Mouse (Mus musculus) myocyte (in vitro differentiated cells): ENCODE results near the gene Lefty1. TPM values are rescaled to one million over a fixed set of nuclear protein-coding genes. Genes with fewer than 3 reads are reported as not detected.

Experiments
- H3K27me3 ChIP-seq: one replicate; pipeline ENCODE4 v1.6.1; 2011; ENCODE audit not compliant: control insufficient read depth, insufficient read depth, insufficient read length
- H3K36me3 ChIP-seq: one replicate; pipeline ENCODE4 v1.6.1; 2011; ENCODE audit not compliant: control insufficient read depth, insufficient read depth
- H3K4me2 ChIP-seq: one replicate; pipeline ENCODE4 v1.6.1; 2011; ENCODE audit warnings: low read depth, control low read depth
- H3K4me3 ChIP-seq: one replicate; pipeline ENCODE4 v1.5.1; 2011; ENCODE audit warnings: mild to moderate bottlenecking, control low read depth, moderate library complexity
- H3K79me2 ChIP-seq: one replicate; pipeline ENCODE4 v1.6.1; 2011; ENCODE audit not compliant: control insufficient read depth, insufficient read depth
- H3ac ChIP-seq: one replicate; pipeline ENCODE4 v1.6.1; 2011; ENCODE audit not compliant: control insufficient read depth, insufficient read length
- CEBPB ChIP-seq: IDR thresholded peaks from 2 replicates; pipeline ENCODE4 v1.6.1; 2011; ENCODE audit warnings: mild to moderate bottlenecking, moderate library complexity; ENCODE audit not compliant: poor library complexity, insufficient read depth, severe bottlenecking
- E2F4 ChIP-seq: IDR thresholded peaks from one replicate; pipeline ENCODE4 v1.6.1; 2011; ENCODE audit warnings: mild to moderate bottlenecking, control low read depth, moderate library complexity; ENCODE audit not compliant: insufficient read depth
- MAX ChIP-seq: IDR thresholded peaks from one replicate; pipeline ENCODE4 v1.6.1; 2011; ENCODE audit warnings: low read depth, mild to moderate bottlenecking, control low read depth
- MYOD1 ChIP-seq, 3 experiments: IDR thresholded peaks; one replicate each; pipeline ENCODE4 v1.6.1; 2011; ENCODE audit warnings: control low read depth in 2 of 3, low read depth in 2 of 3, mild to moderate bottlenecking in 2 of 3, moderate library complexity in 1 of 3; ENCODE audit not compliant: insufficient read length in 2 of 3, control insufficient read depth in 1 of 3
- MYOG ChIP-seq, 3 experiments: IDR thresholded peaks; one replicate each; pipeline ENCODE4 v1.6.1; 2011; ENCODE audit warnings: control low read depth in 2 of 3, low read depth in 2 of 3, mild to moderate bottlenecking in 2 of 3; ENCODE audit not compliant: insufficient read length in 2 of 3, control insufficient read depth in 1 of 3, insufficient read depth in 1 of 3
- POLR2A ChIP-seq: IDR thresholded peaks from one replicate; pipeline ENCODE4 v1.6.1; 2011; ENCODE audit warnings: low read depth, mild to moderate bottlenecking, control low read depth, moderate library complexity; ENCODE audit not compliant: insufficient read length
- POLR2AphosphoS2 ChIP-seq: IDR thresholded peaks from one replicate; pipeline ENCODE4 v1.6.1; 2011; ENCODE audit warnings: low read depth, control low read depth; ENCODE audit not compliant: insufficient read length
- REST ChIP-seq: IDR thresholded peaks from one replicate; pipeline ENCODE4 v1.6.1; 2011; ENCODE audit warnings: mild to moderate bottlenecking, control low read depth, moderate library complexity; ENCODE audit not compliant: insufficient read depth, insufficient read length
- SRF ChIP-seq: IDR thresholded peaks from one replicate; pipeline ENCODE4 v1.6.1; 2011; ENCODE audit warnings: low read depth; ENCODE audit not compliant: control insufficient read depth, insufficient read length
- TCF12 ChIP-seq: IDR thresholded peaks from one replicate; pipeline ENCODE4 v1.6.1; 2011; ENCODE audit warnings: mild to moderate bottlenecking, control low read depth; ENCODE audit not compliant: poor library complexity, insufficient read depth, severe bottlenecking
- TCF3 ChIP-seq: IDR thresholded peaks from one replicate; pipeline ENCODE4 v1.6.1; 2011; ENCODE audit warnings: low read depth, control low read depth; ENCODE audit not compliant: insufficient read length
- USF1 ChIP-seq: IDR thresholded peaks from one replicate; pipeline ENCODE4 v1.6.1; 2011; ENCODE audit warnings: low read depth, mild to moderate bottlenecking, control low read depth, moderate library complexity
- polyA plus RNA-seq: library from polyadenylated mRNA; unstranded; fragments of >200 nt; fragmentation: generic; extraction: Trizol; gene quantifications from one replicate; pipeline ENCODE4 v1.2.1, GENCODE M21; 2012; ENCODE audit warnings: missing spikeins

The Lefty1 gene
- polyA plus RNA-seq: 2.9 TPM

DNA sequence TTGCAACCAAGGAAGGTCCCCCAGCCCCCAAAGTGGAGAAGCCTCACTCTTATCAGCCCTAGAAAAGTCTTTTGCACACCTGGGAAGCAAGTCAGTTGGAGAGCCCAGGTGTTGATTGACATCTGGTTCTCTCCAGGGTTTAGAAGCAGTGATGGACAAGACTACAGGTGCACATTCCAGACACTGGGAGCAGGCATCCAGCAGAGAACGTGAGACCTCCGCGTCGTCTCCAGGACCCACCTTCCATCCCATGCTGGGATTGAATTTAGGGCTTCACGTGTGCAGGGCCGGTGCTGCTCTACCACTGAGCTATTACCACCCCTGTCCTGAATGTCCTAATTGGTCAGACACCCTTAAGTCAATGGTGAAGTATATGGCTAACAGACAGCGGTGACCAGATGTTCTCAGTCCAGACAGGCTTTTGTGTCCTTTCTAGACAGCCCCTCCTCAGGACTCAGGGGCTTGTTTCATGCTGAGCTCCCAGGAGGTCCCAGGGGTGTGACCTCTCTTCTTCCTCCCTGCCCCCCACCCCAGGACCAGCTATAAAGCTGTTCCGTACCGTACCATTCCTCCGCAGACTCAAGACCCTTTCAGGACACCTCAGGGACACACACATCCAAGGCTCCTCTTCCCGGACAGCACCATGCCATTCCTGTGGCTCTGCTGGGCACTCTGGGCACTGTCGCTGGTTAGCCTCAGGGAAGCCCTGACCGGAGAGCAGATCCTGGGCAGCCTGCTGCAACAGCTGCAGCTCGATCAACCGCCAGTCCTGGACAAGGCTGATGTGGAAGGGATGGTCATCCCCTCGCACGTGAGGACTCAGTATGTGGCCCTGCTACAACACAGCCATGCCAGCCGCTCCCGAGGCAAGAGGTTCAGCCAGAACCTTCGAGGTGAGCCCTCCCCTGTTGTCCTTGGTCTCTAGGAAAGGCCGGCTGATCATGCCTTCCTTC, at the start of gene Lefty1:
Lefty1 (plus strand) TSS at position 556 of the 953 bp plus-strand sequence.
- Histone ChIP-seq H3K27me3 (no peaks in the 10 kb centered on the region), H3K4me2 (no peak within 1 kb of the TSS), H3K4me3 (no peak within 1 kb of the TSS), H3K36me3 (no peaks in the 10 kb centered on the region), H3ac (no peak within 1 kb of the TSS), H3K79me2 (no peaks in the 10 kb centered on the region)
- no peak for TF ChIP-seq TCF12
- peak in 1 of 3 experiments; percentile 52 for TF ChIP-seq MYOD1 (IDR thresholded peaks at IDR 0.05; ENCODE audit: control insufficient read depth in 1 of 3, insufficient read length in 2 of 3, low read depth in 2 of 3)
- TF ChIP-seq POLR2A: no peak
- no peak for TF ChIP-seq POLR2AphosphoS2
- TF ChIP-seq E2F4: no peak
- no peak for TF ChIP-seq MAX
- TF ChIP-seq TCF3: peak; percentile 22
- TF ChIP-seq MYOG (IDR thresholded peaks at IDR 0.05; ENCODE audit: control insufficient read depth in 1 of 3, insufficient read depth in 1 of 3, insufficient read length in 2 of 3, low read depth in 2 of 3): peak in 2 of 3 experiments; percentile 75 to 81
- no peak for TF ChIP-seq USF1
- TF ChIP-seq REST: no peak
- no peak for TF ChIP-seq CEBPB

- H3K4me2 ChIP-seq: peak overlapping the region; percentile 43
Measured at GRCm38 (mm10) chr1:180888556-180889042, 46.2 kb upstream of the Lefty1 start.

DNA sequence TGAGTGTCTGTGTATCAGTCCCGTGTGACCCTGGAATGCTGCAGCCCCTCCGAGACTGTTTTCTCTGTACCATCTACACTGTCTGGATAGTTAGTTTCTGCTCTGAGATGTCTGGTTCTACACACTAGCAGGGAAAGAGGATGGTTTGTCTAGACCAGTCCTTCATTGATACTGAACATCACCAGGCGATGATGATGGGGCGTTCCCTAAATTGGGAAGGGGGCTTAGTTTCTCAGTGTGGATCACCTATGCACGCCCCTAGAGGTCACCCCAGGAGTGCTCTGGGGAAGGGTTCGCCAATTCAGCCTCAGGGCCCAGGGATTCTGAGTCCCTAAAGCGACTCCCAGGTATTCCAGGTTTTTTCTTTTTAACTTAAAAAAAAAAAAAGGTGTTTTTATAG, 45.6 kb upstream of the Lefty1 start:
- Histone ChIP-seq H3K27me3 (peaks cover 21% of the 10 kb centered on the region), H3K79me2 (no peaks in the 10 kb centered on the region), H3ac (no peak overlapping the region), H3K4me2 (peak overlapping the region; percentile 43), H3K36me3 (no peaks in the 10 kb centered on the region), H3K4me3 (no peak overlapping the region)
- TF ChIP-seq POLR2A (no peak), SRF (no peak), TCF3 (no peak), REST (no peak), TCF12 (no peak), E2F4 (no peak), CEBPB (no peak), USF1 (no peak), POLR2AphosphoS2 (no peak), MYOG (IDR thresholded peaks at IDR 0.05; ENCODE audit: control insufficient read depth in 1 of 3, insufficient read depth in 1 of 3, insufficient read length in 2 of 3, low read depth in 2 of 3) (no peak)

More at GRCm38 (mm10) chr1:180888556-180889042, 46.2 kb upstream of the Lefty1 start:
- no peaks in the 10 kb centered on the region for H3K36me3 ChIP-seq
- H3K4me3 ChIP-seq: no peak overlapping the region
- H3ac ChIP-seq: no peak overlapping the region
- TF ChIP-seq MYOD1 (IDR thresholded peaks at IDR 0.05; ENCODE audit: control insufficient read depth in 1 of 3, insufficient read length in 2 of 3, low read depth in 2 of 3) (no peak), TCF12 (no peak), MYOG (IDR thresholded peaks at IDR 0.05; ENCODE audit: control insufficient read depth in 1 of 3, insufficient read depth in 1 of 3, insufficient read length in 2 of 3, low read depth in 2 of 3) (no peak), CEBPB (peak; percentile 55; the same call in 1 of the 2 replicates), TCF3 (no peak)
- no peaks in the 10 kb centered on the region for H3K79me2 ChIP-seq
- peaks cover 15% of the 10 kb centered on the region for H3K27me3 ChIP-seq

DNA sequence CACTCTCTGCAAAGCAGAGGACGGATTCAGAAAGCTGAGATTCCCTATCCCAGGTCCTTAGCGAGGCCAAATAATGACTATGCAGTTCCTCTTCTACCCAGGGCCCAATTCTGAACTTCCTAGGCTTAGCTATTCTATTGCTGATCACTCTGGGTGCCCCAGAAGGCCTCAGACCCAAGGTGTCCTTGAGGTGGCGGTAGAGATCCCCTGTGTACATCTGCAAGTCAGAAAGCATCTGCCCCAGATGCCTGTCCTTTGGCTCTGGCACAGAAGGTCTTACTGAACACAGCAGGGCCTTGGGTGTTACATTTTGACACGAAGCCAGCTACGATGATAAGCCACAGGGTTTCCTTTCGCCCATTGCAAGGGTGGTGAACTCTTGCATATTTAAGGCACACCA, 45.0 kb upstream of the Lefty1 start:
- TF ChIP-seq POLR2AphosphoS2: no peak
- no peak for TF ChIP-seq MYOG (IDR thresholded peaks at IDR 0.05; ENCODE audit: control insufficient read depth in 1 of 3, insufficient read depth in 1 of 3, insufficient read length in 2 of 3, low read depth in 2 of 3)
- TF ChIP-seq MAX: no peak
- TF ChIP-seq MYOD1 (IDR thresholded peaks at IDR 0.05; ENCODE audit: control insufficient read depth in 1 of 3, insufficient read length in 2 of 3, low read depth in 2 of 3): no peak
- no peak for TF ChIP-seq SRF
- no peak for TF ChIP-seq REST
- no peak for TF ChIP-seq E2F4
- TF ChIP-seq POLR2A: no peak
- TF ChIP-seq USF1: no peak
- TF ChIP-seq TCF12: no peak
- no peak for TF ChIP-seq TCF3
- TF ChIP-seq CEBPB: no peak
- Histone ChIP-seq H3ac (no peak overlapping the region), H3K4me3 (no peak overlapping the region), H3K4me2 (no peak overlapping the region), H3K79me2 (no peaks in the 10 kb centered on the region), H3K36me3 (no peaks in the 10 kb centered on the region), H3K27me3 (peaks cover 27% of the 10 kb centered on the region)
